Mouse (Mus musculus): ENCODE data around the gene Efcab12.

The Efcab12 gene

DNA sequence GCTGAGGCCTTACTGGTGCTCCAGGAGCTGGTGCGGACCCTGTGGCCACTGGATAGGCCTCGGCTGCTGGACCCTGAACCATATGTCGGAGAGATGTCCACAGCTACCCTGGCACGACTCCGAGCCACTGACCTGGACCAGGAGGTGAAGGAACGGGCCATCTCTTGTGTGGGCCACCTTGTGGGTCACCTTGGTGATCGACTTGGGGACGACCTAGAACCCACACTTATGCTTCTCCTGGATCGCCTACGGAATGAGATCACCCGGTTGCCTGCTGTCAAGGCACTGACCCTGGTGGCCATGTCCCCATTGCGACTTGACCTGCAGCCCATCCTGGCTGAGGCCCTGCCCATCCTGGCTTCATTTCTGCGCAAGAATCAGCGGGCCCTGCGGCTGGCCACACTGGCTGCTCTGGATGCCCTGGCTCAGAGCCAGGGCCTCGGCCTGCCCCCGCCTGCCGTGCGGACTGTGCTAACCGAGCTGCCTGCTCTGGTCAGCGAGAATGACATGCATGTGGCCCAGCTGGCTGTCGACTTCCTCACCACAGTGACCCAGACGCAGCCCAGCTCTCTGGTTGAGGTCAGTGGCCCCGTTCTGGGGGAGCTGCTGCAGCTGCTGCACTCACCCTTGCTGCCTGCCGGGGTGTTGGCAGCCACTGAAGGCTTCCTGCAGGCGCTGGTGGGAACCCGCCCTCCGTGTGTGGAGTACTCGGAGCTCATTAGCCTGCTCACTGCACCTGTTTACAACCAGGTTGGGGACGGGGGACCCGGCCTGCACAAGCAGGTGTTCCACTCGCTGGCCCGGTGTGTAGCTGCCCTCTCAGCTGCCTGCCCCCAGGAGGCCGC is 46.1 kb downstream of the Efcab12 start:
- peak in 1 of 2 experiments; percentile 25 for DNase-seq (ENCODE audit: low spot score in 2 of 2)

DNA sequence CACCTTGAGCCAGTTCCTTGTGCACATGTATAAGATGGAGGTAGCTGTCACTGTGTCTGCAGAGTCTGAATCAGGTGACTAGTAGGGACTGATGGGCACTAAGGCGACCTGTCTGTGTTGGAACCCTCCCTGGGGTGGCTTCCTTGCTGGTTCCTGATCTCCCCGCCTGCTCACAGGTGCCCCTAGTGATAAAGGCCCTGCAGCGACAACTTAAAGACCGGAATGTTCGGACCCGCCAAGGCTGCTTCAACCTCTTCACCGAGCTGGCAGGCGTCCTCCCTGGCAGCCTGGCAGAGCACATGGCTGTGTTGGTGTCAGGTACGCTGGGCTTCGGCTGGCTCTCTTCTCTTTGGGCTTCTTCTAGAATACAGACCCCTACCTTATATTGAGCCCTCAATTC is 47.2 kb downstream of the Efcab12 start:
- DNase-seq (ENCODE audit: low spot score in 2 of 2), result no peak

DNA sequence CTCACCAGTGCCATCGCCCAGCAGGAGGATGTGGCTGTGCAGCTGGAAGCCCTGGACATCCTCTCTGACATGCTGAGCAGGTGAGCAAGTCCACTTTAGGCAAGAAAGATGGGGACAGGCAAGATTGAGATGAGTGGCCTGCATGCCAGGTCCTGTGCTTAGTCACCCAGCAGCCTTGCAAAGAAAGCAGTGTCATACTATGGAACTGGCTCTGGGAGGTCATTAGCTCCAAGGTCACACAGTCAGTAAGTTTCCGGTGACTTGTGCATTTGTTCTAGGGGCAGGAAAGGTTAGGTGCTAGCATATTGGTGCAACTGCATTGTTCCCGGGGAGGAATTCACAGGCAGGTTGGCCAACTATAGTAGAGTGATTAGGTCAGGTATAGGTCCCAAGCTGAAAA is 55.4 kb downstream of the Efcab12 start:
- DNase-seq (ENCODE audit: low spot score in 2 of 2), result no peak

DNA sequence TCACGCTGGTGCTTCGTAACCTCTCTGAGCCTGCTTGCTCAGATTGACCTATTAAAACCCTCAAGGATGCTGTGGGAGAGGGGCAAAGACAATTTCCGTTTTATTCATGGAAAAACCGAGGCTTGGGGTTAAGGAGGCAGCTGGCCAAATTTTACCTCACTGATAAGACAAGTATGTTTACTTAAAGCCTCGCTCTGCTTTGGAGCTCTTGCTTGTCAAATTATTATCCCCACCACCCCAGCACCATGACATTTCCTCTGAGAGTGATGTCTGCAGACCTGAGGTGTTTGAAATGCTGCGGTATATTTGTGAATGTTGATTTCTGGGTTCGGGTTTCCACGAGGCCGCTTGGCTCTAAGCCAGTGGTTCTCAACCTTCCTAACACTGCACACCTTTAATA is 61.8 kb downstream of the Efcab12 start:
- no peak for DNase-seq (ENCODE audit: low spot score in 2 of 2)

DNA sequence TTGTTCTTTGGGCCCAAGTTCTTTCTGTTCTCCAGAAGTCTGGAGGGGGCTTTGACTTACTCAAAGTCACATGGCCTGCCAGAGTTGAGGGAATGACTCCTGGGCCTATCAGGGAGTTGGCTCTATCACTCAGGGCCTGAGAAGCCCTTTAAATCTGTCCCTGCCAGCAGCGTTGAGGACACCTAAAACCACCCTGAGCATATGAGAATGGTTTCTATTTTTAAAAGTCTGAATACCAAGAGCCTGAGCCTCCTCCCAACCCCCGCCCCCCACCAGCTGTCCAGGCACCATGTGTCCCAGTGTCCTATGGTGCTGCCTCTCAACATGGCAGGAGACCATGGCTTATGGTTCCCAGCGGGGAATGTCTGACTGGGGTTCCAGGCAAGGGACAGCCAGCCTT is 62.4 kb downstream of the Efcab12 start:
- DNase-seq (ENCODE audit: low spot score in 2 of 2), result no peak

DNA sequence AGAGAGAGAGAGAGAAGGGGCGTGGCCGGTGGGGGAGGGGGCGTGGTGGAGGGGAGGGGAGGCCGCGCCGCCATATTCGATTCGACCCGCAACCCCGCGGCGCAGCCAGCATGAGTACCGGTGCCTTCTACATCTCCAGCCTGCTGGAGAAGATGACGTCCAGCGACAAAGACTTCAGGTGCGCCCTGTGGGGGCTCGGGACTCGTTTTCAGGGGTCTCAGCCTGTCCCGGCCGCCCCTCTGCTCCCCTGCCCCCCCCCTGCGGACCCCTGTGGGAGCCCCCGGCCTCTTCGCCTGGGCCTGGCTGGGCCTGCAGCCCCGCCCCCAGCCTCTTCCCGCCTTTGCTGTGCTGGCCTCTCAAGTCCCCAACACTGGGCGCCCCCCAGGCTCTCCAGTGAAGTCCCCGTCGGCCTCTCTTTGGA is 63.7 kb downstream of the Efcab12 start, which contains the start of gene Cand2:
TSS of gene Cand2 (plus strand) at position 38 of the 421 bp plus-strand sequence.
- no peak for DNase-seq (ENCODE audit: low spot score in 2 of 2)

DNA sequence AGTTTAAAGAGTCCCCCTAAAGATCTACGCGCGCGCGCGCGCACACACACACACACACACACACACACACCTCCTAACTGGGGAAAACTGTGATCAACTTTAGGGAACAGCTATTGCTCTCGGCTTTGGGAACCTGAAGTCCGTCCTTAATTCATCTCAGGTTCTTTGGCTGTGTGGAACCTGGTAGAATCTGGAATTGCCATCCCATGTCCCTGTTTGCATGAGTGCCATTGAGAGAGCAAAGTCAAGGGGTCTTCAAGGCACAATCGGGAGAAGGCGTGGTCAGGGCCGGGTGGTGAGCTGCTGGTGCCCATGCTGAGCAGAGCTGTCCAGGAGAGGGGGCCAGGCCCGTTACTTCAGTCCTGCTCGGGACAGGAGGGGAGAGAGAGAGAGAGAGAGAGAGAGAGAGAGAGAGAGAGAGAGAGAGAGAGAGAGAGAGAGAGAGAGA is 64.2 kb downstream of the Efcab12 start:
- peak in 1 of 2 experiments; percentile 33 for DNase-seq (ENCODE audit: low spot score in 2 of 2)

DNA sequence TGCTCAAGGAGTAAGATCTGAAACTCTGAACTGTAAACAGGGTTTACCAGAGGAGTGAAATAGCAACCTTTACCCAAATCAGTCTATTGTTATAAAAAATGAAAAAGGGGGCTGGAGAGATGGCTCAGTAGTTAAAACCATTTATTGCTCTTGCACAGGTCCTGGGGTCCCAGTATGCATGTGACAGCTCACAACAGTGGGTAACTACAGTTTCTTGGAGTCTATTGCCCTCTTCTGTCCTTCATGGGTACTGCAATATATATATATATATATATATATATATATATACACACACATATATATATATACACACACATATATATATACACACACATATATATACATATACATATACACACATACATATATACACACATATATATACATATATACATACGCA is 65.6 kb downstream of the Efcab12 start:
- no peak for DNase-seq (ENCODE audit: low spot score in 2 of 2)

DNA sequence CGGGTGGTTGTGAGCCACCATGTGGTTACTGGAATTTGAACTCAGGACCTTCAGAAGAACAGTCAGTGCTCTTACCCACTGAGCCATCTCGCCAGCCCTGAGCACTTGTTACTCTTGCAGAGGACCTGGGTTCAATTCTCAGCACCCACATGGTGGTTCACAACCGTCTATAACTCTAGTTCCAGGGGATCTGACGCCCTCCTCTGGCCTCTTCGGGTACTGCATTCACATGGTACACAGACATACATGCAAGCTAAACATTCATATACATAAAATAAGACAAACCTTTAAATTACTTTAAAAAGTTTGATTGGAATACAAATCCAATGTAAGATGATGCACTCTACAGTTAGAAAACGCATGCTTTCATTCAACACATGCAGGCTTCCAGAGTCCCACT is 66.0 kb downstream of the Efcab12 start:
- no peak for DNase-seq (ENCODE audit: low spot score in 2 of 2)

DNA sequence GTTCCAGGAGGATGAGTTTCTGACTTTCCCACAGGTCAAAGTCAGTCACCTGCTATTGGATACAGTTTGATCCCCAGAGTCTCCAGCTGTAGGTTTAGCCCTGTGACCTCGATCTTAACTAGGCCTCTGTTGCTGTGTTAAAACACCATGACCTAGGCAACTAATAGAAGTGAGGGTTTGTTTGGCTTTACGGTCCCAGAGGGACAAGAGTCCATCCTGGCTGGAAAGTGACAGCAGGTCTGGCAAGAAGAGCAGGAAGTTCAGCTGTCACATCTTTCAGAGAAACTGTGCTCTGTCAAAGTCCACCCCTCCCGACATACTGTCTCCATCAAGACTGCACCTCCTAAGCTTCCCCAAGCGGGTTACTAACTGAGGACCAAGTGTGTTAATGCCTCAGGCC is 67.4 kb downstream of the Efcab12 start:
- no peak for DNase-seq (ENCODE audit: low spot score in 2 of 2)

DNA sequence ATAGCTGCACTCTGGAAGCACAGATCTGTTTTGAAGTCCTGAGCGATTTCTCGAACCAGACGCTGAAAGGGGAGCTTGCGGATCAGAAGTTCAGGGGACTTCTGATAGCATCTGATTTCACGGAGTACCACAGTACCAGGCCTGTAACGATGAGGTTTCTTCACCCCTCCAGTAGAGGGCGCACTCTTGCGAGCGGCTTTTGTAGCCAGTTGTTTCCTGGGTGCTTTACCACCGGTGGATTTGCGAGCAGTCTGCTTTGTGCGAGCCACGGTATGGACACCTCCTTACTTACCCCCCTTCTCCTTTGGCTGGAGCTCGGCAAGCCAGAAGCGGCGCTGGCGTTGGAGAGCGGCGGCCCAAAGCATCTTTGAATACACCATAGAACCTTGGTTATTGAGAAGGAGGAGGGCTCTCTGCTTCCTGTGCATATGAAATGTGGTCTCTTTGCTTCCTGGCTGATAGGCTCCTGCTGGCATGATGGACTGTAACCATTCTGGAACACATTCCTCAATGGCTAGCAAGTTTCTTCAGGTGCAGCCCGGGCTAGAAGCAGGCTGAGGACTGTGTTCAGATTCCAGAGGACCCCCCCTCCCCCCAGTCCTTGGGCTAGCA is 68.0 kb downstream of the Efcab12 start:
- DNase-seq (ENCODE audit: low spot score in 2 of 2), result no peak

DNA sequence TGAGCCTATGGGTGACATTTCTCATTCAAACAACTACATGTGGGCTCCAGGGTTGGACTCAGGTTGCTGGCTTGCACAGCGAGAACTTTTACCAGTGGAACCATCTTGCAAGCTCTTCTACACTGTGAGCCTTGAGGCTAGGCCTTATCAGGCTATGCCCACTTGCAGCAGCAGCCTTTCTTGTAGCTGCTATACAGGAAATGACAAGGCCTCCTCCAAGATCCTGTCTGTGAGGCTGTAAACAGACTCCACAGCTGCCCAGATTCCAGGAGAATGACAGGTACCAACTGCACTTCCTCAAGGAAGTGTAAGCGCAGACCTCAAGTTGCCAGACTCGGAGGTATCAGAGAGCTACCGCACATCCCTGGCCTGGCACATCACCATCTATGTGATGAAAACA is 70.0 kb downstream of the Efcab12 start:
- no peak for DNase-seq (ENCODE audit: low spot score in 2 of 2)

DNA sequence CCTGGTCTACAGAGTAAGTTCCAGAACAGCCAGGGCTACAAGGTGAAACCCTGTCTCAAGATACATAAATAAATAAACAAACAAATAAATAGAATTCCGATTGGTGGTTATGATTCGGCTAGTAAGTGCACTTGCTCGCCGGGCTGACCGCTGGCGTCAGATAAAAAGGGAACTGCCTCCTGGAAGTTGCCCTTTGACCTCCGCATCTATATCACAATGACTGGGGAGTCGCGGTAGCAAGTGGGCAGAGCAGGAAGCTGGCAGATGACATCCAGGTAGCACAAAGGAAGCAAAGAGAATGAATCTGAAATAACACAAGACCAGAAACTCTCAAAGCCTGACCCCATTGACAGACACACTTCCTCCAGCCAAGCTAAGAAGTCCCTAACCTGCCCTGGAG is 70.9 kb downstream of the Efcab12 start:
- no peak for DNase-seq (ENCODE audit: low spot score in 2 of 2)

DNA sequence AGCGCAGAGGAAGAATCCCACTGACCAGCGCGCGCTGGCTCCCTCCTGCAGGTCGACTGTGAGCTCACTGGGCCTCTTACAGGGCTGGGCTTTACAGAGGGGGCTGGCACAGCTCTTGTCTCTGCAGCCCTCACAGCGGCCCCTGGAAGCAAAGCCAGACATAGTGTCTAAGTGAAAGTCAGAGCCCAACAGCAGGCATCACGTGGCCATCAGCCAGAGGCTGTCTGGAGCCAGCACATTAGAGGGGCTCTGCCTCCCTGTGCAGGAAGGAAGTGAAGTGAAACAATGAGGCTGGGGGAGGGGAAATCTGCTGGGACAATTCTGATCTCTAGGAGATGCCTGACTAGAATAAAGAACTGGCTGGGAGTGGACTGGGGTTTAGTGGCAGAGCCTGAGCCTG is 74.0 kb downstream of the Efcab12 start:
- DNase-seq (ENCODE audit: low spot score in 2 of 2), result no peak

DNA sequence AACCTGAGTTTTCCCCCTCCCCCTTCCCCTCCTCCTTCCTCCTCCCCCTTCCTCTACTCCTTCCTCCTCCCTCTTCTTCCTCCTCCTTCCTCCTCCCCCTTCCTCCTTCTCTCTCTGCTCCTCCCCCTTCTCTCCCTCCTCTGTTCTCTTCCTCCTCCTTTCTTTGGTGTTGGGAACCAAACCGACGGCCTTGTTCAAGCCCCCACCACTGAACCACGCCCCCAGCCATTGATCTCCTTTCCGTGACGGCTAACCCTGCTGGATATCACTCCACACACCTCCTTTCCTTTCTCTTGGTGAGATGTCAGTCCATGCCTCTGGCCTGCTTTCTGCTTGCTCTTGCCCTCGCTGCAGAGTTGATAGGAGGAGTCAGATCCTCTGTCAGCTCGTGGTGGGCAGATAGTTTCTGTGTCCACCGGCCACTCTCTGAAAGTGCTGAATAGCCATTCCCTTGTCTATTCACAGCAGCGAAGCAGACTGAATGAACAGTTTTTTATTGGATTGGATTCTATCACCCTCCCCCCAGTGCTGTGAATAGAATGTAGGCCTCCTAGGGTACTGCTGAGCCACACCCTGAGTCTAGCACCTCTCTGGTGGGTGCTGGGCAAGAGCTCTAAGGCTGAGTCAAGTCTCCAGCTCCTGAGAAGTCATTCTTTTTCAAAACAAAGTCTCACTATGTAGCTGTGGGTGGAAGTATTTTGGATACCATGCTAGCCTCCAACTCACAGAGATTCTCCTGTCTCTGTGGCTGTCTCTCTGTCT is 76.0 kb downstream of the Efcab12 start, which contains the start of gene Tmem40:
TSS of gene Tmem40 (minus strand) at position 416 of the 762 bp plus-strand sequence.
- no peak for DNase-seq (ENCODE audit: low spot score in 2 of 2)

DNA sequence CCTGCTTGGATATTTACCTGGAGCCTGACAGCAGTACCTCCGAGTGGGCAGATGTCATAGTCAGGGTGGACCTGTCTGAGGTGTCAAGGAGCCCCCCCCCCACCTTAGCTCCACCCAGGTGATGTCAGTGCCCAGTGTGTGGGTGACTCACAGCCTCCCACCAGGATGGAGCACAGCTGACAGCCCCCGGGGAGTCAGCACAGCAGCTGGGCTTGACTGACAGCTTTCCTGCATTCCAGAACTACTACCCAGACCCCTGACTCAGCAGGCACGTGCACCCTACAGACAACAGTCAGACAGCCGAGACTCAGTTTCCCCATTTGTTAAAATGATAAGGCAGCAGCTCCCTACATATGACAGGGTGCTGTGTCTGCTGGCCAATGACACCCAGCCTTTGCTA is 77.2 kb downstream of the Efcab12 start:
- no peak for DNase-seq (ENCODE audit: low spot score in 2 of 2)

Measured in urinary bladder, adult 18-20 months (tissue).